Mouse (Mus musculus): ENCODE measurements at regions not wholly inside any gene's neighbourhood (a gene's known extent, or its start where the extent isn't known, plus 50 kb on each side); places are given as distances from the start of the nearest gene placed in this dataset.

GRCm38 (mm10) chr3:8022654-8023053, 1402.4 kb upstream of the 1700008P02Rik start:
- TF ChIP-seq POLR2A (IDR thresholded peaks at IDR 0.05; ENCODE audit: low read depth, low read length) (no peak), CTCF (IDR thresholded peaks at IDR 0.05; ENCODE audit: borderline replicate concordance, insufficient read depth, low read length) (no peak)

Measured in embryonic fibroblast, embryonic 13.5 days (primary cell).